Mouse (Mus musculus): ENCODE data around the gene Fbxl21. TPM values are rescaled to one million over a fixed set of nuclear protein-coding genes. Genes with fewer than 3 reads are reported as not detected.

Fbxl21 gene
- polyA plus RNA-seq, 1 experiment from 2014 or later: 1.8 TPM

DNA sequence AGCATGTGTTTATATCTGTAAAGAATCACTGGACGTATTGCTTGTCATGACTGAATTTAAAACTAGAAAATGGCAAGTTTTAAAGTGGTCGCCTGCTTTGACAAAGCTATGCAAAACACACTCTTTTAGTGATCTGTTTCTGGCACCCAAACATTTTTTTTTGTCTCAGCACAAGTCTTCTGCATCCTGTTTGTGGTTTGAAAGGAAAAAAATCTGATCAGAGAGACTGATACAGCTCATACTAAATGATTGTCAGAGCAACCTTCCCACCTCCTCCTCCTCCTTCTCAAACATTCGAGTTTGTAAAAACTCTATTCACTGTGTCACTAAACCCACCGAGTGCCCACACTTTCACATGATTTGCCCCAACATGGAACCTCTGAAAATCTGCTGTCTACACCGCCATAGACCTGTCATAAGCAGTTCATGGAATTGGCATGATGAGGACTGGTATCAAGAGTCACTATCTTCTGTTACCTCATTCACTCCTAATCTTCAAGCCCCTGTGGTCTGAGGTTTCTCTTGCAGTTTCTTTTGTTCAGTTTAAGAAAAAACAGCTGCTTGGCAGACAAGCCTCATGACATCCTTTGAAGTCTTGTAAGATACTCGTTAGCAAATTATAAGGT lies 15.3 kb upstream of the Fbxl21 start:
- Histone ChIP-seq H3K9me3 (no peaks in the 10 kb centered on the region), H3K4me3 (no peak overlapping the region), H3K27me3 (no peaks in the 10 kb centered on the region), H3K9ac (no peak overlapping the region), H3K4me1 (no peaks in the 10 kb centered on the region), H3K27ac (no peak overlapping the region), H3K36me3 (no peaks in the 10 kb centered on the region), H3K4me2 (no peak overlapping the region)
- 47% methylated on average over 6 of the region's 6 CpGs for WGBS
- no peak for ATAC-seq (ENCODE audit: borderline replicate concordance, extremely low read depth, low FRiP score, low TSS enrichment)

DNA sequence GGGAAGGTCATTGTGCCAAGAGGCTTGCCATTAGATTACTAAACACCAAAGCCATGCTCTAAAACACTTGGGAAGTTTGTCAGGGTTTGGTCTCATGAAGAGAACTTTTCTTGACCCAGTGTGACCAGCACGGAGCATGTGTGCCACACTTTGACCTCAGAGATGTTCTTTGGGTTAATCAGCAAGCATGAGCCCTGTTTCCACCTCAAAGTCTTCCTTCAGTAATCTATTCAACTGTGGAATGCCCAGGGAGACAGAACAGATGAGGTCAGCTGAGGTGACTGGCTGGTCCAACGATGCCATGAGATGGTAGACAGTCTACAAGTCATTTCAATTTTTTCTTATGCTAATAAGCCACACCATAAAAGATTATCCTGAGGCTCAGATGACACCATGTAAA lies 12.5 kb upstream of the Fbxl21 start:
- 84% methylated on average over 2 of the region's 2 CpGs for WGBS
- Histone ChIP-seq H3K27ac (no peak overlapping the region), H3K4me2 (no peak overlapping the region), H3K27me3 (no peaks in the 10 kb centered on the region), H3K9ac (no peak overlapping the region), H3K4me3 (no peak overlapping the region), H3K36me3 (no peaks in the 10 kb centered on the region), H3K4me1 (no peaks in the 10 kb centered on the region), H3K9me3 (no peaks in the 10 kb centered on the region)
- ATAC-seq (ENCODE audit: borderline replicate concordance, extremely low read depth, low FRiP score, low TSS enrichment): no peak

DNA sequence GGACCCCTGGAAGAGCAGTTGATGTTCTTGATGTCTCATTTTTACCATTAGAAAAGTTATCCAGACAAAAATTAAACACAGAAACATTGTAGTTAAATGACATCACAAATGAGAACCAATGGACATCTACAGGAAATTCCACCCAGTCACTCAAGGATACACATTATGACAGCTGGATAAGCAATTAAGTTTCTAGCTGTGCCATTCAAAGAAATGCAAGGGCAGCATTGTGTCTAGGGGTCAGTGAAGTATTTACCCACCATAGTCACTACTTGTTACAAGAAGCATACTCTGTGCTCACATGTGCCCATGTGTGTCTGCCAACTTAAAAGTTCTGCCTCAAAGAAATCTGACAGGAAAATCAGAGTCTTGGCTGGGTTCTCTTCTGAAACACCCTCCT lies 8.7 kb upstream of the Fbxl21 start:
- Histone ChIP-seq H3K9me3 (no peaks in the 10 kb centered on the region), H3K4me2 (no peak overlapping the region), H3K27ac (no peak overlapping the region), H3K27me3 (no peaks in the 10 kb centered on the region), H3K4me1 (no peaks in the 10 kb centered on the region), H3K9ac (no peak overlapping the region), H3K4me3 (no peak overlapping the region), H3K36me3 (no peaks in the 10 kb centered on the region)
- ATAC-seq (ENCODE audit: borderline replicate concordance, extremely low read depth, low FRiP score, low TSS enrichment): no peak

DNA sequence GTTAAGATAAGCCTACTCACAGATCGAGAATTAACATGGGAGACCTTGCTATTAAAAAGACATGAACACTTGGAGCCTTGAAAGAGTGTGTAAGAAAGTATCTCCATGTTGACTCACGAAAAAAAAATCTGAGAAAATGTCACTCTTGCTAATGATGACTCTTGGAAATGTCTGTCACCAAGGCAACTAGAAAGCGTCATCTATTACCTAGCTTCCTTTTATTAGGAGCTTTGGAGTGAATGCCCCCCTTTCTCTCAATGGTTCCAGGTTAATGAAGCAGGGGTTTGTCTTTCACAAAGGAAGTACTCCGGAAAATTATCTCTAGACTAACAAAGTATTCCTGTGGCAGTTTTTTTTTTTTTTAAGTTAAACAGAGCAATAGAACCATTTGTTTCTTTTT lies 6.0 kb upstream of the Fbxl21 start:
- H3K27me3 ChIP-seq: no peaks in the 10 kb centered on the region
- H3K9ac ChIP-seq: no peak overlapping the region
- no peak for ATAC-seq (ENCODE audit: borderline replicate concordance, extremely low read depth, low FRiP score, low TSS enrichment)
- WGBS: 49% methylated on average over 4 of the region's 4 CpGs
- no peaks in the 10 kb centered on the region for H3K9me3 ChIP-seq
- H3K36me3 ChIP-seq: no peaks in the 10 kb centered on the region
- no peaks in the 10 kb centered on the region for H3K4me1 ChIP-seq
- no peak overlapping the region for H3K4me3 ChIP-seq
- no peak overlapping the region for H3K27ac ChIP-seq
- H3K4me2 ChIP-seq: no peak overlapping the region

DNA sequence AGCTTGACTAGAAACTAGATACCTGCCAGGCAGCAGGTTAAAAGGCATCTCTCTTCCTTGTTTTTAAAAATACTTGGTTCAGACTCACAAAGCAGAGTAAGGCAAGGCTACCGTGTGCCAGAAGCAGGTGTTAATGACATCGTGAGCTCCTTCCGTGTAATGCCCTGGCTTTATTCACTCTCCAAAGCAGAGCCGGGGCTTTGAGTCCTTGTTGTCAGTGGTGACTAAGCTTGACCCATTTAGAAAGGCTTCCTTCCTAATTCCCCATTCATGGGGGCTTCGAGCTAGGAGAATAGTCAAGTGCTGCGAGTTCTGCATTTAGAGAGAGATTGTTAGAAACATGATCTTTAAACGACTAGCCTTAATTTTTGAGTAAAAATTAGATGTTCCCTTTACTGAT lies 5.5 kb upstream of the Fbxl21 start:
- no peak for ATAC-seq (ENCODE audit: borderline replicate concordance, extremely low read depth, low FRiP score, low TSS enrichment)
- WGBS: 55% methylated on average over 7 of the region's 7 CpGs
- no peak overlapping the region for H3K9ac ChIP-seq

DNA sequence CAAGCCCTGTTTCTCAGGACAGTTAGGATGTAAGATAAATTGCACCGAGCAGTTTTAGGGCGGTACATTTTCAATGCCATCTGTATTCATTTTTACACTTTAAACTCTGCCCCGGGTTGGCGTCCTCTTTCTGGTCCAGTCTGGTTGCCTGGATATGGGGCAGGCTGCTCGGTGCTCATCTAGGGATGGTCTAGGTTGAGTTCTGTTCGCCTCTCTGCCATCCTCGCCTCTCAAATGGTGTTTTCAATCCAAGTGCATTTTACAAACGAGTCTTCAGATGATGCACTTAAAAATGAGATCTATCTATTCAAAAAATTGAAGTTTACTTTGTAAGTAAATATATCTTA lies 522 bp downstream of the Fbxl21 start:
- 6% methylated on average over 8 of the region's 8 CpGs for WGBS
- peak overlapping the region; percentile 68 for H3K9ac ChIP-seq
- 0 out of 2 replicates have a peak overlapping the region, but pooled peaks have one; percentile 44 for H3K27ac ChIP-seq
- H3K36me3 ChIP-seq: no peaks in the 10 kb centered on the region
- H3K4me1 ChIP-seq: no peaks in the 10 kb centered on the region
- no peak for ATAC-seq (ENCODE audit: borderline replicate concordance, extremely low read depth, low FRiP score, low TSS enrichment)
- peak overlapping the region; percentile 74 for H3K4me3 ChIP-seq
- peak overlapping the region; percentile 97 for H3K4me2 ChIP-seq
- H3K9me3 ChIP-seq: no peaks in the 10 kb centered on the region
- no peaks in the 10 kb centered on the region for H3K27me3 ChIP-seq

More for the DNA sequence above, 5.5 kb upstream of the Fbxl21 start:
- Histone ChIP-seq H3K27ac (no peak overlapping the region), H3K4me1 (no peaks in the 10 kb centered on the region), H3K4me3 (no peak overlapping the region), H3K36me3 (no peaks in the 10 kb centered on the region), H3K27me3 (no peaks in the 10 kb centered on the region), H3K4me2 (no peak overlapping the region), H3K9me3 (no peaks in the 10 kb centered on the region)

DNA sequence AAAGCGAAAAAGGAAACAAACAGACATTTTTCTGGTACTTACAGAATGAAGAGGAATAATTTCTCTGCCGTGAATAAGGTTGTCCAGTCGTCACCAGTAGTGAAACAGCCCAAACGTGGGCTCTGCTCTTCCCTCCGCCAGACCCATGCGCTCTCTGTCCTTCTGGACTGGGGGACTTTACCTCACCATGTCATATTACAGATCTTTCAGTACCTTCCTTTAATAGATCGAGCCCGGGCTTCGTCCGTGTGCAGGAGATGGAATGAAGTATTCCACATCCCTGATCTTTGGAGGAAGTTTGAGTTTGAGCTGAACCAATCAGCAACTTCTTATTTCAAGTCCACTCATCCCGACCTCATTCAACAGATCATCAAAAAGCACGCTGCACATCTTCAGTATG lies 4.6 kb downstream of the Fbxl21 start:
- Histone ChIP-seq H3K4me1 (no peaks in the 10 kb centered on the region), H3K4me3 (no peak overlapping the region), H3K36me3 (no peaks in the 10 kb centered on the region), H3K9me3 (no peaks in the 10 kb centered on the region), H3K27ac (no peak overlapping the region), H3K9ac (no peak overlapping the region), H3K27me3 (no peaks in the 10 kb centered on the region), H3K4me2 (no peak overlapping the region)
- no peak for ATAC-seq (ENCODE audit: borderline replicate concordance, extremely low read depth, low FRiP score, low TSS enrichment)
- 57% methylated on average over 12 of the region's 12 CpGs for WGBS

DNA sequence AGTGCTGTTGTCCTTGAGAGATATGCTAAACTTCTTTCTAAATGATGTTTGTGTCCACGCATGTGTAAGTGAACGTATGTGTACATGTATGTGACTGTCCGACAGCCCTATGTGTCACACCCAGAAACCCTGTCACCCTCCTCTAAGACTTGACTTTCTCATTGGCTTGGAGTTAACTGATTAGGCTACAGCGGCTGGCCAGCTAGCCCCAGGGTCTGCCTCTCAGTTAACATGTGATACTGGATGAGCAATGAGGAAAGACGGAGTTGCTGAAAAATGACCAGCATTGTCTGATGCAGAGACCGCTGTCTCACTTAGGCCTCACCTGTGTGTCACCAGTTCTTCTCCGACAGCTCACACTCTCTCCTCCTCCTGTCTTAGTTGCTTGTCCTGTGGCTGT lies 5.6 kb downstream of the Fbxl21 start:
- H3K4me2 ChIP-seq: no peak overlapping the region
- H3K27ac ChIP-seq: no peak overlapping the region
- no peaks in the 10 kb centered on the region for H3K36me3 ChIP-seq
- no peaks in the 10 kb centered on the region for H3K4me1 ChIP-seq
- H3K9me3 ChIP-seq: no peaks in the 10 kb centered on the region
- 83% methylated on average over 7 of the region's 7 CpGs for WGBS
- H3K9ac ChIP-seq: no peak overlapping the region
- H3K27me3 ChIP-seq: no peaks in the 10 kb centered on the region
- no peak for ATAC-seq (ENCODE audit: borderline replicate concordance, extremely low read depth, low FRiP score, low TSS enrichment)
- no peak overlapping the region for H3K4me3 ChIP-seq

DNA sequence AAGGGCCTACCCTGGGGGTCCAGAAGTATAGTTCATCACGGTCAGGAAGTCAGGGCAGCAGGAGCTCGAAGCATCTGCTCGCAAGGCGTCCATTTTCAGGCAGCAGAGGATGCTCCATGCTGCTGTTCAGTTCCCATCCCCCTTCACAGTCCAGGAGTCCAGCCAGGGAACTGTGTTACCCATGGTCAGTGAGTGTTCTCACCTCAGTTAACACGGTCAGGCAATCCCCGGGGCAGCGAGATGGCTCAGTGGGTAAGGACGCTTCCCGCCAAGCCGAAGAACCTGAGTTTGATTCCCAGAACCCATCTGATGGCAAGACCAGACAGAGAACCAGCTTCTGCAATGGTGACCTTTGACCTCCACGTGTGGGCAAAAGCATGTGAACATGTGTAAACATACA lies 6.0 kb downstream of the Fbxl21 start:
- no peak for ATAC-seq (ENCODE audit: borderline replicate concordance, extremely low read depth, low FRiP score, low TSS enrichment)
- no peaks in the 10 kb centered on the region for H3K27me3 ChIP-seq
- H3K27ac ChIP-seq: no peak overlapping the region
- 83% methylated on average over 11 of the region's 11 CpGs for WGBS
- H3K9ac ChIP-seq: no peak overlapping the region
- no peaks in the 10 kb centered on the region for H3K9me3 ChIP-seq
- H3K36me3 ChIP-seq: no peaks in the 10 kb centered on the region
- no peak overlapping the region for H3K4me3 ChIP-seq
- H3K4me1 ChIP-seq: no peaks in the 10 kb centered on the region
- no peak overlapping the region for H3K4me2 ChIP-seq

DNA sequence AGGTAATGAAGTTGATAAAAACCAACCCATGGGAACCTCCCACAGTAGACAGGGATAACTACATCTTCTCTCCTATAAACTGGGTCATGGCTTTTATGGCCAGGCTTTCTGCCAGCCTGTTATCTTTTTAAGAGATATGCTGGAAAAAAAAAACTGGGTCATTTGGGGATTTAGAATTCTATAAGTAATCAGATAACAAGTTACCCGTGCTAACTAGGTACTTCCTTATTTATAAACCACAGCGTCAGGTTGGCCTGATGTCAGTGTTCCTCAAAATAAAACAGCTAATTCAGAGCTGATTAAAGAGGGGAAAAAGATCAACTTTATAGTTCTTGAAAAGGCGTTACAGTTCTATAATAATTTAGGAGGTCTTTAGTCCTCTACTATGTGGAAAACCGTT lies 6.8 kb downstream of the Fbxl21 start:
- 66% methylated on average over 4 of the region's 4 CpGs for WGBS
- Histone ChIP-seq H3K4me2 (no peak overlapping the region), H3K27me3 (no peaks in the 10 kb centered on the region), H3K4me3 (no peak overlapping the region), H3K36me3 (no peaks in the 10 kb centered on the region), H3K9me3 (no peaks in the 10 kb centered on the region), H3K9ac (no peak overlapping the region), H3K27ac (no peak overlapping the region), H3K4me1 (no peaks in the 10 kb centered on the region)
- no peak for ATAC-seq (ENCODE audit: borderline replicate concordance, extremely low read depth, low FRiP score, low TSS enrichment)

DNA sequence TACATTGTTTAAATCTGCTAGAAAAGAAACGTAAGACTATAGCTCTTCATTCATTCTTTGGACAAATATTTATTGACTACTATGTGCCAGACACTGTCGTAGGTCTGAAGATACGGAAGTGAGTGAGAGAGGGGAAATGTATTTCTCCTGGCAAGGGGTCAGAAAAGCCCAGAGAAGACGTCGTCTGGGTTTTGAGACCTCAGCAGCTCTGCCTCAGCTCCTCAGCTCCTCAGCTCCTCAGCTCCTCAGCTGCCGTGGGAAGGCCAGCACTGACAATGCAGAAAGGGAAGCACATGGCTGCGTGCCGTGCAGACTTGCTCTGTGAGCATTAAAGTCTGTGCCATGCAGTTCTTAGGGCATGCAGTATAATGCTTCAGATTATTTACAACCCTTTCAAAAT lies 7.4 kb downstream of the Fbxl21 start:
- H3K27ac ChIP-seq: no peak overlapping the region
- no peaks in the 10 kb centered on the region for H3K36me3 ChIP-seq
- no peaks in the 10 kb centered on the region for H3K4me1 ChIP-seq
- no peak overlapping the region for H3K9ac ChIP-seq
- H3K9me3 ChIP-seq: no peaks in the 10 kb centered on the region
- H3K27me3 ChIP-seq: no peaks in the 10 kb centered on the region
- 34% methylated on average over 8 of the region's 8 CpGs for WGBS
- H3K4me3 ChIP-seq: no peak overlapping the region
- H3K4me2 ChIP-seq: no peak overlapping the region
- no peak for ATAC-seq (ENCODE audit: borderline replicate concordance, extremely low read depth, low FRiP score, low TSS enrichment)

DNA sequence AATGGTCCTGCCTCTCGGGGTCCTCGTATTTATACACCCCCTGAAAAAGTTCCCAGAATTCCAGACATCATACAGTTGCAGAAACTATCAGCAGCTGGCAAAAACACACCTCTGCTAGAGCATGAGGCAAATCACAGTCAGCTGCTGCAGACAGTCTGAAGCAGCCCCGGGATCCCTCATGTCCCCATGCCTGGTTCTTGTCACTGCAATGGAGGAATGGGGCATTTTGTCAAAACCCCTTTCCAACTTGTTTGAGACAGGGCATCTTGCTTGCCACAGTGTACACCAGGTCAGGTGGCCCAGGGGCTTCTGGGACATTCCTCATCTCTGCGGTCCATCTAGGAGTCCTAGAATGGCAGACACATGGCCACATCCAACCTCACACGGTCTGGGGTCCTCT lies 12.7 kb downstream of the Fbxl21 start:
- Histone ChIP-seq H3K9me3 (no peaks in the 10 kb centered on the region), H3K36me3 (no peaks in the 10 kb centered on the region), H3K27ac (no peak overlapping the region), H3K9ac (no peak overlapping the region), H3K4me1 (no peaks in the 10 kb centered on the region), H3K4me3 (no peak overlapping the region), H3K27me3 (no peaks in the 10 kb centered on the region), H3K4me2 (no peak overlapping the region)
- ATAC-seq (ENCODE audit: borderline replicate concordance, extremely low read depth, low FRiP score, low TSS enrichment): no peak
- 81% methylated on average over 5 of the region's 5 CpGs for WGBS

DNA sequence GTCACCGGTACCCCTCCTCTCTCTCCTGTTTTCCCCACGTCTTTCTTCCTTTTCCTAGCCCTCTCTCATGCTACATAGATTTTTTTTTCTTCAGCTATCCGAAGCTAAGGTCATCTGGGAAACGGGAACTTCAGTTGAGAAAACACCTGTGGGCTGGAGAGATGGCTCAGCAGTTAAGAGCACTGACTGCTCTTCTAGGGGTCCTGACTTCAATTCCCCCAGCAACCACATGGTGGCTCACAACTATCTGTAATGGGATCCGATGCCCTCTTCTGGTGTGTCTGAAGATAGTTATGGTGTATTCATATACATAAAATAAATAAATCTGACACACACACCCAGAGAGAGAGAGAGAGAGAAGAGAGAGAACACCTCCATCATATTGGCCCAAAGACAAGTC lies 13.3 kb downstream of the Fbxl21 start:
- H3K27ac ChIP-seq: no peak overlapping the region
- no peak for ATAC-seq (ENCODE audit: borderline replicate concordance, extremely low read depth, low FRiP score, low TSS enrichment)
- H3K4me2 ChIP-seq: no peak overlapping the region
- no peak overlapping the region for H3K4me3 ChIP-seq
- no peaks in the 10 kb centered on the region for H3K9me3 ChIP-seq
- WGBS: 64% methylated on average over 5 of the region's 5 CpGs
- no peak overlapping the region for H3K9ac ChIP-seq
- no peaks in the 10 kb centered on the region for H3K27me3 ChIP-seq
- H3K4me1 ChIP-seq: no peaks in the 10 kb centered on the region
- H3K36me3 ChIP-seq: no peaks in the 10 kb centered on the region
